Mouse (Mus musculus) kidney, postnatal 25 days (tissue): ENCODE results near the gene Sema6d.

ENCODE experiments used
- DNase-seq, 2 experiments: peaks; one replicate each; pipeline ENCODE4 v3.0.0; 2021; ENCODE audit warnings: mixed read lengths in 2 of 2

Gene Sema6d

GRCm38 (mm10) chr2:124171718-124172117, 81.9 kb downstream of the Sema6d start:
- DNase-seq, result no peak

DNA sequence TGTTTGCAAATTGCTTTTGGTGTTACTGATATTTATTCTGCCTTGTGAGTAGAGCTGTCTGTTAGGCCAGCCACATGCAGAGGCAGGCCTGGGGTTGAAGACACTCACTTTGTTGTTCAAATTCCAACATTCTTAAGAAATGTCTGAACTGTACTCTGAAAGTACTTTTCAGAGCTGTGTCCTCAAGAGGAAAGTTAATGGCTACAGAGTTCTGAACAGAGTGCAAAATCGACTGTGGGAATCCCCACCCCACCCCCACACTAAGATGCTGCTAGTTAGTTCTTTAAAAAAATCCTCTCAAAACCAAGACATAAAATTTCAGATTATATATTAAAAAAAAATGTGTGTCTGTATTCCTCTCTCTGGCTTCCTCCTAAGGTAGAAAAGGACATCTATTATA, 86.5 kb downstream of the Sema6d start:
- DNase-seq, result no peak

- no peak for DNase-seq
Measured at GRCm38 (mm10) chr2:124176711-124177169, 87.0 kb downstream of the Sema6d start.

- no peak for DNase-seq
Measured at GRCm38 (mm10) chr2:124189271-124189670, 99.5 kb downstream of the Sema6d start.

- DNase-seq, result no peak
Measured at GRCm38 (mm10) chr2:124194041-124194440, 104.3 kb downstream of the Sema6d start.

DNA sequence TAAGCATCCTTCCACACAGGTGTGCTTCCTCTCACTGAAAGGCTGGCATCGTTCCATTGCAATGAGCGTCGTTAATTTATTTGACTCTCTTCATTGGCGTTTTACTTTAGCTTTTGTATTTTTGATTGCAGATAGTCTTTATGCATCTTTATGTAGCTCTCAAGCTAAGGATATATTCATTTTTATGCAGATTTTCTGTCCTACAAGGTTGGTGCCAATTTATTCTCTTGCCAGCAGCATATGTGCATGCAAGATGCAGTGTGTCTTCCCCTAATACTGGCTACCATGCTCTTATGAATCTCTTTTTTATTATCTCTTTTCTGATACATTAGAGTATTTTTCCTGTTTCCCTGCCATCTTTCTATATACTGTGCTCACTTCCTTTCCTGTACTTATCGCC, 111.7 kb downstream of the Sema6d start:
- DNase-seq, result no peak

GRCm38 (mm10) chr2:124202475-124202990, 112.8 kb downstream of the Sema6d start:
- no peak for DNase-seq

DNA sequence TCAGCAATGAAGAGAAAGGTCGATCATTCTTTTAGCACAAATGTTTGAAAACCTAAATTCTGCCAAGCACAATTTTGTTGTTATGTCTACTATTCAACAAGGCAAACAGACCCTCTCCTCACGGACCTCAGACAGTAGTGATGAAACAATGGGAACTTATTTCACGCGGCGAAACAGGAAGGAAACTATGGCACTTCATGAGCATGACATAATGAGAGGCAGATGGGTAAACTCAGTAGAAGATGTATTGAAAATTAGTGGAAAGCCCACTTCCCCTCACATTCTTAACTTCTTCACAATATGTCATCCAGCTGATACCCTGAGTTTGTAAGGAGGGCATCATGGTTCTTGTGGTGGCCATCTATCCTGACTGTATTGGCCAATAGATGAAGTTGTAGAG, 116.0 kb downstream of the Sema6d start:
- no peak for DNase-seq

- no peak for DNase-seq
Measured at GRCm38 (mm10) chr2:124208251-124208650, 118.5 kb downstream of the Sema6d start.

DNA sequence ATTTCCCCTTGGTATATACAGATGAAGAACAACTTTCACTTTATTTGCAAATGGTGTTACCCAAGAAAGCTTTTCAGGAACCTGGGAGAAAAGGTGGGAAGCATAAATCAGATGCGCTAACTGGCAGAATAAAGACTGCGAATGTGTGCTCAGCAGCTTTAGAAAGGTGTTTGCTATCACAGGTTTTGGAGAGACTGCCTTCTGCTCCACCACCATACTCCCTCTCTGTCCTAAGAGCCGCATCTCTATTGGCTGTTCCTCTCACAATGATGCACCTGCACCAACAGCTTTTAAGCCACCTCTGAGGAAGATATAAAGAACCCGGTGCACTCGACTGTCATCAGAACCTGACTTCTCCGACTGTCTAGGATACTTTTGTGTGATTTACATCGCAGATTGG, 133.8 kb downstream of the Sema6d start:
- DNase-seq, result no peak

DNA sequence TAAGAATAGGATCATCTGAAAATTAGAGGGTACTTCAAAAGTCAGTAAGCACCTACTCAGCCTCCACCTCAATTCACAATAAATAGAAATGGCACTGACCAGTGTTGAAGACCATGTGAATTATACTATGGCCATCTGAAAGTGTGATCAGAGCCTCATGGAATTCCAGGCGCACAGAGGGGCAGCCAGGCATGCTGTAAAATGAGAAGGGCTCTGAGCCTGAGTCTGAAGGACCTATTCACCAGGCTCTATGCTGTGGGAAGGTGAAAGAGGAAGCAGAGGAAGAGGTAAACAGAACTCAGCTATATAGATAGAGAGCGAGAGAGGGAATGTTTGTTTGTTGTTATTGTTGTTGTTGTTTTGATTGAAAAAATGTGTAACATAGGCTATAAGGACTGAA, 134.6 kb downstream of the Sema6d start:
- DNase-seq, result no peak

DNA sequence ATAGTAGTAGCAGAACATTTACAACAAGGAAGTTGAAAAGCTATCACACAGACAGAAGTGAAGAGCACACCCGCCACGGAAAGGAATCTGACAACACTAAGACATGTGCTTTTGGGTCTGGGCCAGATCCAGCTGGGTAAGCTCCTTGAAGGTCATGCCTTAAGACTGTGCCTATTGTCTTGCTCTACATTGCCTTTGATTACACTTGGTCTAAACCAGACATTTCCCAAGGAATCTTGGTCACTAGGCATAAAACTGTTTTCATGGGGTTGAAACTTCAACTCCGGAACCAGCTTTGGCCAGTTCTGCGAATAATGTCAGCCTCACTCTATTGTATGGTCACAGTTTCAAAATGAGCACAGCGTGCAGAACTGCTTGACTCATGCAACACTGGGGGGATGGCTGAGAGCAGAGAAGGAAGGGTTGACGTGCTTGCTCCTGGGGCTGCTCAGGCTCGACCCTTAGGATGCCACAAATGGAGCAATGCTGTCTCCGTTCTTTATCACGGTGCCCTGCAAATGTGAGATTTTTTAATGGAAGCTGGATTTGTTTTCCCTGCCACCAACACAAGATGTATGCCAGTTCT, 145.0 kb downstream of the Sema6d start:
- DNase-seq, result no peak

- no peak for DNase-seq
Measured at GRCm38 (mm10) chr2:124235237-124236055, 145.7 kb downstream of the Sema6d start.

DNA sequence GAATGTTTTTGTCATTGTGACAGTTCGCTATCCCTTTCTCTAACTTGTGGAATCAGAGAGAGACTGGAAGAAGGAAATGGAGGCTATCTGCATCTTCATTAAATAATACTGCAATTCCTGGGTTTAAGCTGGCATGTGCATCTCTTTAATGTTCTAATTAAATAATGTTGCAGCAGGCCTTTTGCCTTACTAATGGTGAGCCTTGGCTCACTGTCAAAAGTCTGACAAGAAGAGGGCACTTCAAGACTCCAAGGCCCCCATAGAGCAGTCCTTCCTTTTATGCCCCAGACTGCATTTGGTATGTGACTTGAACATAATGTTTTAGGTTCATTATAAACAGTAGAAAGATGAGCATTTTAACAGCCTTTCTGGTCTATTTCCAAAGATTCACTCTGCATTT, 147.1 kb downstream of the Sema6d start:
- DNase-seq, result no peak

DNA sequence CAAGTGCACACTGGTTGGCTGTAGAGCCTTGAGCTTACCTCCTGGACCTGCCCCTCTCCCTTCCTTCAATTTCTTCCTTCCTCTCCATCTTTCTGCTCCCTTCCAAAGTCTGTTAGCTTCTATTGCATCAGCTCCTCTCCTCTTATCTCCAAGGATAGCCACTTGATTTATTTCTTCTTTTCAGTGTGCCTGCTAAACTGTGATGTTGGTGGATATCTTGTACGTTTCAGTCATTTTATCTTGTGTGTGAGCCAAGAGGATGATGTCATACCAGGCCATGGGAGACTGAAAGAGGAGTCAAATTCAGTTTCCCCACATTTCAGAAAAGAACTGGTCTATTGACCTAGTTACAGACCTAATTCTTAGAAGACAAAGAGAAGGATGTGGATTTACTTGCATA, 153.8 kb downstream of the Sema6d start:
- DNase-seq, result no peak

DNA sequence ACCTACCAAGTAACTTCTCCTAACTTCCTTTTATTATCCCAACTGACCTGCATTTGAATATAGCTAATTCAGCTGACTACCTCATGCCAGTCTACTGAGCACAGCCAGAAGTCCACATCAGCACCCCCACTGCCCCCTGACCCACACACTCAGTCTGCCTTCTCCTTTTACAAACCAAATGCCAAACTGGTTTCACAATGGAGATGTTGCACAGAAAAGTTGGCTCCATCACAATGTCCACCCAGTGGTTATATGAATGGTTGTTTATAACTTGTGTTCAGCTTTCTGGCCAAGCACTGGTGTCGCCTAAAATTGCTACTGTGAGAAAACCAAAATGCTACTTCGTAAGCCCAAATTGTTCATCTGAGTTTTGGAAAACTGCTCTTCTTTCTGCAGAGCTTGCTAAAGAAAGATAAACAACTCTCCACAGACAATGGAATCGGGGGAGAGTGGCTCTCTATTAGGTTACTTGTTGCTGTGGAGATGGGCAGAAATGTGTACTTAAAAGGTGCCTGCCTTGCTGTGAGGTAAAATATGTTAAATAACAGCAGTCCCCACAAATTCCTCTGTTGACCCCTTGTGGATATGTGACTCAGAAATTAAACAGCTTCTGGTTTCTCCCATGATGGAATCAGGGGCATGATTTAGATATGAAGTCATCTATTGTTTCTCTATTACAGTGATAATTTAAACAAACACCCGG, 154.9 kb downstream of the Sema6d start:
- DNase-seq, result no peak

GRCm38 (mm10) chr2:124258108-124258507, 168.3 kb downstream of the Sema6d start:
- DNase-seq, result no peak

- no peak for DNase-seq
Measured at GRCm38 (mm10) chr2:124264309-124264708, 174.5 kb downstream of the Sema6d start.

- no peak for DNase-seq
Measured at GRCm38 (mm10) chr2:124271156-124271555, 181.4 kb downstream of the Sema6d start.

- DNase-seq, result no peak
Measured at GRCm38 (mm10) chr2:124277492-124277891, 187.7 kb downstream of the Sema6d start.

DNA sequence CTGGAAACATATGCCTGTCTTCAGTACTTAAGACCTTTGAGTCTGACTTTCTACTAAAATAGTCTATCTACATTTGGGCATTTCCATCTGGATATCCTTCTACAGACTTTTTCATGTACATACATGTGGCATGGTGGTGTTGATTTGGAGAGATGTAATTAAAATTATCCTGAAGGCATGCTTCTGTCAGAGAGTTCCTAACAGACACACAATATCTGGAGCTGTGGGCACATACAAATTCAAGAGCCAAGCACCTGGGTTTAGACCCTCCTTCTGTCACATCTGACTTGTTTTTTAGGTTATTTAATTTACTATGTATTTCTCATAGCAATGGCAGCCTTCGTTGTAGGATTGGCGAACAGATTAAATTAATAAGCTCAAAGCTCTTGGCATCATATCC, 195.3 kb downstream of the Sema6d start:
- DNase-seq, result no peak

DNA sequence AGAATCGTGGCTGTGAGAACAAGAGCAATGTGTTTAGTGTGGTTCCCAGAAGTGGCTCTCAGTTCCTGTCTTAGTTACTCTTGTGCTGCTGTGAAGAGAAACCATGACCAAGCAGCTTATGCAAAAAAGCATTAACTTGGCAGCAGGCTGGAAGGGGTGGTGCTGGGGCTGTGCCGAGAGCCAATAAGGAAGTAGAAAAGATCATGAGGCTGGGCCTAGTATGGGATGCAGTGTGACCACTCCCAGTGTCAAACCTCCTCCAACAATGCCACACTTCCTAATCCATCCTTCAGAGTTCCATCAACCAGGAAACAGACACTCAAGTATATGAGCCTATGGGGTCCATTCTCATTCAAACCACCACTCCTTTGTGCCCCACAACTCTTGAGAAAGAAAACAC, 199.6 kb downstream of the Sema6d start:
- no peak for DNase-seq

DNA sequence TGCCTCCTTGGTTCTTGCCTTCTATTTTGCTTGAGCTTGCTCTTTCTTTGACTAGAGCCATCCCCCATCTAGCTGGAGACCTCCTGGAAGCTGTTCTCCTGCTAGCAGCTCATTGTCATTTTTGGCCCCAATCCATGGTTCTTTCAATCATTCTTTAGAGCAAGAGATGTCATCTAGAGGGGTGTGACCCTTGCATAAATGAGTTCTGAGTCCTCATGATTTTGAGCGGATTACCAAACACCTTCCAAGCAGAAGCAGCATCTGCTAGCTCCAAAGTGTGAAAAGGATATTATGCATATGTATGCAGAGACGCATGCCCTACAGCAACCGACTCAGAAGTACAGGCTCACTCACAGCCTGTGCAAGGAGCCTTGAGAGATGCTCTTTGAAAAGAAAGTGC, 201.4 kb downstream of the Sema6d start:
- DNase-seq, result no peak

DNA sequence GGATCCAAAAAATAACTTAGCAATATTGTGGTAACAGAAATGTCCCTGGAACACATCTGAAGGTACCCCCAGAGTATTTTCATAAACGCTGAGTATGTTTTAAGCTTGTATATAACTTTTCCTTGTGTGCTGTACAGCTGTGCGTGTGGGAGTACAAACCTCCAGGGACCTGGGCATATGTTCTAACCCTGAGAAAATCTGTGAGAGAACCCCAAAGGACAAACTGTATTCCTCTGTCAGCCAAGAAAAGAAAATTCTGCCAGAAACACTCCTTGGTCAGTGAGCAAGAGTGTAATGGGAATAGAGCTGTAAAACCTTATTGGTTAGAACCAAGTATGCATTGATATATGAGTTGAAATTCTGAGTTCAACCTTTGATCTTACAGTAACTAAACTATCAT, 203.8 kb downstream of the Sema6d start:
- DNase-seq, result no peak
